ENCODE assay signal across 11 mouse cellular contexts in genomic region chr8:34472434-34472833, GRCm38 (mm10).
DNase-seq lines count a peak whose midpoint lies in the region; ATAC-seq and TF ChIP-seq lines count a peak whose summit lies in the region.
"Had no signal": no experiment of that assay in that cellular context is flagged by ENCODE, and none has a peak within 500 bp of the region (broad histone marks: within the 10 kb centered on the region; RNA-seq: fewer than 3 reads in every experiment).

No protein-coding gene starts in this region.

- H3K9ac ChIP-seq in stomach, embryonic 14.5 days (replicated peaks; ENCODE audit: low read depth, low read length), result no peak overlapping the region
- no peak overlapping the region for H3K9ac ChIP-seq in stomach, postnatal 0 days (ENCODE audit: low read length)
- no peak overlapping the region for H3K9ac ChIP-seq in intestine, embryonic 15.5 days
- H3K9ac ChIP-seq: limb, embryonic 15.5 days had no signal

- peaks cover 21% of the 10 kb centered on the region for H3K4me1 ChIP-seq in stomach, embryonic 14.5 days (ENCODE audit: control insufficient read depth, insufficient read depth, low read length)
- no peaks in the 10 kb centered on the region for H3K4me1 ChIP-seq in stomach, postnatal 0 days (replicated peaks; ENCODE audit: control insufficient read depth, insufficient read depth)
- peaks cover 12% of the 10 kb centered on the region for H3K4me1 ChIP-seq in intestine, embryonic 15.5 days (replicated peaks)

- no peak overlapping the region; the same call in 1 of the 2 replicates for H3K4me2 ChIP-seq in stomach, embryonic 14.5 days (replicated peaks; ENCODE audit: low read depth, low read length)
- no peak overlapping the region for H3K4me2 ChIP-seq in stomach, postnatal 0 days (replicated peaks; ENCODE audit: low read depth)
- 0 out of 2 replicates have a peak overlapping the region, but pooled peaks have one; percentile 15 for H3K4me2 ChIP-seq in intestine, embryonic 15.5 days (replicated peaks)
- H3K4me2 ChIP-seq: limb, embryonic 15.5 days had no signal

- H3K27me3 ChIP-seq in stomach, embryonic 14.5 days (ENCODE audit: control insufficient read depth, insufficient read depth, low read length), result no peaks in the 10 kb centered on the region
- H3K27me3 ChIP-seq in stomach, postnatal 0 days (ENCODE audit: control insufficient read depth, insufficient read depth, low read length), result no peaks in the 10 kb centered on the region
- H3K27me3 ChIP-seq in intestine, embryonic 15.5 days (replicated peaks), result no peaks in the 10 kb centered on the region
- H3K27me3 ChIP-seq: limb, embryonic 15.5 days; Patski had no signal

- 25% methylated on average over 8 of the region's 8 CpGs for WGBS in stomach, embryonic 14.5 days
- WGBS in stomach, postnatal 0 days, result 30% methylated on average over 8 of the region's 8 CpGs
- WGBS in intestine, embryonic 15.5 days, result 35% methylated on average over 8 of the region's 8 CpGs

- intact Hi-C loops in heart, postnatal 25 days (cut with DNase I), result no loop called here

- H3K9me3 ChIP-seq in stomach, embryonic 14.5 days (ENCODE audit: control insufficient read depth, low read depth, low read length), result no peaks in the 10 kb centered on the region
- H3K9me3 ChIP-seq in stomach, postnatal 0 days (ENCODE audit: control insufficient read depth, low read length), result no peaks in the 10 kb centered on the region
- no peaks in the 10 kb centered on the region for H3K9me3 ChIP-seq in intestine, embryonic 15.5 days
- H3K9me3 ChIP-seq: limb, embryonic 15.5 days had no signal

- no peak for TF ChIP-seq EP300 in stomach, postnatal 0 days (optimal IDR thresholded peaks at IDR 0.05)

- TF ChIP-seq CTCF in stomach, postnatal 0 days (IDR thresholded peaks at IDR 0.05; ENCODE audit: low read depth), result no peak

- H3K27ac ChIP-seq in stomach, embryonic 14.5 days (ENCODE audit: low read length), result no peak overlapping the region
- H3K27ac ChIP-seq in stomach, postnatal 0 days (replicated peaks), result no peak overlapping the region
- H3K27ac ChIP-seq in intestine, embryonic 15.5 days, result no peak overlapping the region
- H3K27ac ChIP-seq: limb, embryonic 15.5 days had no signal

- peak; percentile 9 for DNase-seq in heart, adult 18-20 months
- no peak for DNase-seq in heart, postnatal 25 days (ENCODE audit: low spot score)
- no peak for DNase-seq in stomach, postnatal 0 days (ENCODE audit: low spot score)
- DNase-seq in thymus, postnatal 36 days, result no peak
- no peak for DNase-seq in left cerebral cortex, adult 18-20 months (ENCODE audit: low spot score in 2 of 2)
- DNase-seq: cerebellum, postnatal 36 days had no signal

- H3K36me3 ChIP-seq in stomach, embryonic 14.5 days (ENCODE audit: control insufficient read depth, insufficient read depth, low read length), result no peaks in the 10 kb centered on the region
- H3K36me3 ChIP-seq in stomach, postnatal 0 days (ENCODE audit: control insufficient read depth, insufficient read depth, low read length), result no peaks in the 10 kb centered on the region
- no peaks in the 10 kb centered on the region for H3K36me3 ChIP-seq in intestine, embryonic 15.5 days
- H3K36me3 ChIP-seq: limb, embryonic 15.5 days had no signal

- 0 out of 2 replicates have a peak, but pooled peaks have one; percentile 26 for ATAC-seq in stomach, embryonic 14.5 days (ENCODE audit: insufficient number of reproducible peaks, insufficient read depth, low FRiP score, low read depth)
- ATAC-seq in stomach, postnatal 0 days (ENCODE audit: low FRiP score, low TSS enrichment), result no peak
- ATAC-seq in intestine, embryonic 15.5 days, result no peak; the same call in 1 of the 2 replicates
- no peak for ATAC-seq in megakaryocyte, adult 5-6 weeks (ENCODE audit: poor library complexity, severe bottlenecking)
- ATAC-seq: Patski had no signal

- H3K4me3 ChIP-seq in stomach, embryonic 14.5 days (ENCODE audit: low read depth, low read length), result no peak overlapping the region
- no peak overlapping the region for H3K4me3 ChIP-seq in stomach, postnatal 0 days (ENCODE audit: low read depth, low read length)
- H3K4me3 ChIP-seq in intestine, embryonic 15.5 days (replicated peaks), result no peak overlapping the region
- H3K4me3 ChIP-seq: limb, embryonic 15.5 days had no signal

Comparison
In these comparisons a context has a peak if more than half of its experiments do, and no peak if none do; other contexts are left out.
1. DNase-seq: peak in heart, adult 18-20 months (2 of 2); none in heart, postnatal 25 days (single experiment), stomach, postnatal 0 days (single experiment), thymus, postnatal 36 days (0 of 2) and left cerebral cortex, adult 18-20 months (0 of 2).